Mouse (Mus musculus) myocyte (in vitro differentiated cells): ENCODE measurements around the gene Olfm4.

Experiments used
- CEBPB ChIP-seq: IDR thresholded peaks from 2 replicates; pipeline ENCODE4 v1.6.1; 2011; ENCODE audit warnings: mild to moderate bottlenecking, moderate library complexity; ENCODE audit not compliant: poor library complexity, insufficient read depth, severe bottlenecking
- E2F4 ChIP-seq: IDR thresholded peaks from one replicate; pipeline ENCODE4 v1.6.1; 2011; ENCODE audit warnings: mild to moderate bottlenecking, control low read depth, moderate library complexity; ENCODE audit not compliant: insufficient read depth
- MAX ChIP-seq: IDR thresholded peaks from one replicate; pipeline ENCODE4 v1.6.1; 2011; ENCODE audit warnings: low read depth, mild to moderate bottlenecking, control low read depth
- MYOD1 ChIP-seq, 3 experiments: IDR thresholded peaks; one replicate each; pipeline ENCODE4 v1.6.1; 2011; ENCODE audit warnings: control low read depth in 2 of 3, low read depth in 2 of 3, mild to moderate bottlenecking in 2 of 3, moderate library complexity in 1 of 3; ENCODE audit not compliant: insufficient read length in 2 of 3, control insufficient read depth in 1 of 3
- MYOG ChIP-seq, 3 experiments: IDR thresholded peaks; one replicate each; pipeline ENCODE4 v1.6.1; 2011; ENCODE audit warnings: control low read depth in 2 of 3, low read depth in 2 of 3, mild to moderate bottlenecking in 2 of 3; ENCODE audit not compliant: insufficient read length in 2 of 3, control insufficient read depth in 1 of 3, insufficient read depth in 1 of 3
- POLR2A ChIP-seq: IDR thresholded peaks from one replicate; pipeline ENCODE4 v1.6.1; 2011; ENCODE audit warnings: low read depth, mild to moderate bottlenecking, control low read depth, moderate library complexity; ENCODE audit not compliant: insufficient read length
- POLR2AphosphoS2 ChIP-seq: IDR thresholded peaks from one replicate; pipeline ENCODE4 v1.6.1; 2011; ENCODE audit warnings: low read depth, control low read depth; ENCODE audit not compliant: insufficient read length
- REST ChIP-seq: IDR thresholded peaks from one replicate; pipeline ENCODE4 v1.6.1; 2011; ENCODE audit warnings: mild to moderate bottlenecking, control low read depth, moderate library complexity; ENCODE audit not compliant: insufficient read depth, insufficient read length
- SRF ChIP-seq: IDR thresholded peaks from one replicate; pipeline ENCODE4 v1.6.1; 2011; ENCODE audit warnings: low read depth; ENCODE audit not compliant: control insufficient read depth, insufficient read length
- TCF12 ChIP-seq: IDR thresholded peaks from one replicate; pipeline ENCODE4 v1.6.1; 2011; ENCODE audit warnings: mild to moderate bottlenecking, control low read depth; ENCODE audit not compliant: poor library complexity, insufficient read depth, severe bottlenecking
- USF1 ChIP-seq: IDR thresholded peaks from one replicate; pipeline ENCODE4 v1.6.1; 2011; ENCODE audit warnings: low read depth, mild to moderate bottlenecking, control low read depth, moderate library complexity

- no peak for TF ChIP-seq POLR2A
- no peak for TF ChIP-seq MAX
- TF ChIP-seq USF1: no peak
- TF ChIP-seq CEBPB: no peak
- no peak for TF ChIP-seq E2F4
- no peak for TF ChIP-seq MYOG (IDR thresholded peaks at IDR 0.05; ENCODE audit: control insufficient read depth in 1 of 3, insufficient read depth in 1 of 3, insufficient read length in 2 of 3, low read depth in 2 of 3)
- no peak for TF ChIP-seq SRF
- no peak for TF ChIP-seq REST
- no peak for TF ChIP-seq MYOD1 (IDR thresholded peaks at IDR 0.05; ENCODE audit: control insufficient read depth in 1 of 3, insufficient read length in 2 of 3, low read depth in 2 of 3)
- TF ChIP-seq TCF12: no peak
- no peak for TF ChIP-seq POLR2AphosphoS2
Observed at GRCm38 (mm10) chr14:79945876-79946275, 38.0 kb upstream of the Olfm4 start.
